Mouse (Mus musculus): ENCODE data around the gene Dab1.

Dab1 gene

DNA sequence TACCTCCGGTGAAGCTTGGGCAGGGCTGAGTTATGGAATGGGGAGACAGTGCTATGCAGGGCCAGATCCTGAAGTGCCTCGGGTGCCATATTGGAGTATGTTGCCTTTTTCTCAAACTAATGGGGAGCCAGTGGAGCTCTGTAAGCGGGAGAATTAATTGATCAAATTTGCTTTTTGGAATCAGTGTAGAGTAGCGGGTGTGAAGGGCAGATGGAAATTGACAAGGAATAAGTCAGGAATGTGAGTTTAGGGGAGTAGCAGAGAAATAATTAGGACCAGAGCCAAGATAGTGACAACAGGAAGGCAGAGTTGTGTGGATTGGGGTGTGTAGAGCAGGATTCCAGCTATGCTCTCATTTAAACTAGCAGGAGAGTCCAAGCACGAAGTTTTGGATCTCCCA is 784.9 kb downstream of the Dab1 start:
- no peak for DNase-seq

- no peak for DNase-seq
These were observed 791.8 kb downstream of the Dab1 start for GRCm38 (mm10) chr4:104410922-104411321.

- peak; percentile 35 for DNase-seq
These were observed 796.3 kb downstream of the Dab1 start for GRCm38 (mm10) chr4:104415482-104415881.

DNA sequence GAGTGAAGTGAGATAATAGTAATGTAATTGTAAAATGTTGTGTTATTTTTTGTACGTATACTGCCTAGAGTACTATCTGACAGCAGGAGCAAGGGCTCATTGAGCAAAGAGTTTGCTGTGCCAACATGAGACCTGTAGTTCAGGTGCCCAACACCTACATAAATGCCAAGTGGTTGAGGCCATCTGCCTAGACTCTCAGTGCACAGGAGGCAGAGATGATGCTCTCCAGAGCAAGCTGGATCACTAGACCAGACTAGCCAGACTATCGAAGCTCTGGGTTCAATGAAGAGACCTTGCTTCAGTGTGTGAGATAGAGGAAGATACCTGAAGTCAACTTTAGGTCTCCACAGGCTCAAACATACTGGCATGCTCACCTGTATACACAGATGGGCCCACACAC is 799.2 kb downstream of the Dab1 start:
- peak; percentile 52 for DNase-seq

- no peak for DNase-seq
These were observed 802.0 kb downstream of the Dab1 start for GRCm38 (mm10) chr4:104420983-104421680.

GRCm38 (mm10) chr4:104429127-104429526 is 810.0 kb downstream of the Dab1 start:
- no peak for DNase-seq

DNA sequence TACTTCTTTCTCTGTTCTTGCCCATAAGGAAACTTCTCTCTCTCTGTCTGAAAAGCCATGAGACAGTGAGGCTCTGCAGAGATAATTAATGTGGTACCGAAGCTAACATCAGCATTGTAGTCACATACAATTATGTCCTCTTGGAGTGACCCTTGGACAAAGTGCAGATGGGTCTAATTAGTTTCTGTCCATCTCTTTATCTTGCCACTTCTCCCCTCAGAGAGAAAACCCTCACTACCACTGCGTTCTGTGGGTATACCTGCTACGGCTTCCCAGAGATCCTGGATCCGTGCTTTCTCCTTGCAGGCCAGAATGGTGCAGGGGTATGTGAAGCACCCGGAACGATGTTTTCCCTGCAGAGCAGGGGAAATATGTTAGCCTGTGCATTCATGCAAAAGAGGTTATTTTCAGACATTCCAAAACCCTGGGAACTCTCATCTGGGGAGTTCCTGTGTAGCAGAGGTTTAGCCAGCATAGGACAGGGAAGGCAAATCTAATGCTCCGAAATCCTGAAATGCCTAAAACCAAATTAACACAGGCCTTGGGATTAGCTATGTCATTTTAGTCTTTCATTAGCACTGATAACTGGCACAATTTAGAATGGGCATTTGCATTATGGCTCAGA is 812.2 kb downstream of the Dab1 start:
- no peak for DNase-seq

DNA sequence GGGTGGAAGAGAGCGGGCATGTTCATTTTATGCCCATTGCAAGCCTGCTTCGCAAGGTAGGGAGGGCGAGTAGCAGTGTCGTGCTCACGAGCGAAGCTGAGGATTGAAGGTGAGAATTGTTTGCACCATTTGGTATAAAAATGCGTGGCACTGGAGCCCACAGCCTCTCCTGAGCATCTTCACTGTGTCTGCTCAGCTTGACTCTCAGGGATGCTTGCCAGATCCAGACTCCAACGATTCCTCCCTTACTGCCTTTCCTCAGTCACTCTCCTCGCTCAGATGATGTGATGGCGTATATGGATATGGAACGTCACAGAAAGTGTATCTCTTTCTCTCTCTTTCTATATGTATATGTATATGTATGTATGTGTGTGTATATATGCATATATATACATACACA is 813.0 kb downstream of the Dab1 start:
- no peak for DNase-seq

DNA sequence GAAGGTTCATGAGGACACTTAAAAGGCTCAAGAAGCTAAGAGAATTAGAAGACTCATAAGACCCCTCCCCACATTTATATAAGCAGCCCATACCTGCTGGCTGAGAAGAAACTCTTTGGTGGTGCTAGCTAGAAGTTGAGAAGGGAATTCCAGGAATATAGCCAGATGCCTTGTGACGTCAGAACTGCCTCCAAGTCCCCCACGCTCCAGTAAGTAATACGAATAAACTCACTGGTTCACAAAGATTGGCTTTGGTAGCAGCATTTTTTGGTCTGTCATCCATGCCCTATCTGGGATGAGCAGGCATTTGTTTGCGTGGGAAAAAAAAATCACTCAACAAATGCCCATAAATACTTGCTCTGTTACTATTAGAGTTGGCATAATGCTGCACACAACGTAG is 816.6 kb downstream of the Dab1 start:
- no peak for DNase-seq

- DNase-seq, result no peak
These were observed 817.3 kb downstream of the Dab1 start for GRCm38 (mm10) chr4:104436411-104436810.

- no peak for DNase-seq
These were observed 819.6 kb downstream of the Dab1 start for GRCm38 (mm10) chr4:104438730-104439129.

DNA sequence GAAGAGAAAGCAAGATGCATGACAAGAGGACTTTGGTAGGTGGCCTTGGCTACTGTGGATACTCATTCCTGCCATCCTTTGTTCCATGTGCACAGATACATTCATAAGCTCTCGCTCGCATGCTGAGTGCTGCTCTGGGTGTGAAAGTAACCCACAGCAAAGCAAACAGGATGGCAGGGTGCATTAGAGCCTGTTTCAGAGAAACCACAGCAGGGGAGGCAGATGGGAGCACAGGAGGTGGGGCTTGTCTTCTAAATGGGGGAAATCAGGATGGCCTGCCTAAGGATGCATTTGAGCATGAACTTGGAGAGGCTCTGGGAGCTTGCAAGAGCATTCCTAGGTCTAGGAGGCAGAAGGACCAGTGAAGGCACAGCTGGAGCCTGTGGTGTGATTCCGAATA is 820.5 kb downstream of the Dab1 start:
- no peak for DNase-seq

DNA sequence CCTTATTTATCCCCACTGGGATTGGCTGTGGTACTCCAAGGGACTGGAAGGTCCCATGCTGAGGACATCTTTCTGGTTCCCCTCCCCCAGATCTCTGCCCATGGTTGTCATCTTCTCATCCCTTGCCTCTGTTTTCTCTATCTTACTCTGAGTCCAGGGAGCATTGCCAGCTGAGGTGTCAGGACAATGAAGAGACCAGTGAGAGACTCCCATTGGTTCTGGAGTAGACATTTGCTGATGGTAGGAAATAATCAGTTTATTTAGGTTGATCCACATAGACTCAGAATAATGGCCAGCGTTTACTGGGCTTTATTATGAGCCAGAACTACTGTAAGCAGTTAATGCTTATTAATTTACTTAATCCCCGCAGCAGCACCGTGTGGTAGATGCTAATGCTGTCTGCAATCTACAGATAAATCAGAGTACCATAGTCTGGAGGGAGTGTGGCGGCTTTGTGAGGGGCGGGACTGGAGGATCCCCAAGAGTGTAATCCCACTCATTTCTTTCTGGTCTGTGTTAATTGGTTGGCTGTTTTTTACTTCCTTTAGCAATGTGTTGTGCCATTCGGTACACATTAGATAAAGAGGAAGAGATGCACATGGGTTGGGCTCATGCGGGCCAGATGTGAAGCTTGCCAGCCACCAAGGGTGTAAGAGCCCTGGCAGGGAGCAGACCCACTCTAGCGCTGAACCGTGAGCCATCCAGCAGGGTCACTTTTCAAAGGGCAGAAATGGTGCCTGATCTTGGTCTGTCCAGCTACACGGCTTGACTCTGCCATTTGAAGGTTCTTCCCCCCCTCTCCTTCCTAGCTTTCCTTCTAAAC is 824.0 kb downstream of the Dab1 start:
- no peak for DNase-seq

GRCm38 (mm10) chr4:104443775-104444174 is 824.6 kb downstream of the Dab1 start:
- DNase-seq, result no peak

GRCm38 (mm10) chr4:104444985-104445384 is 825.8 kb downstream of the Dab1 start:
- DNase-seq, result no peak

- no peak for DNase-seq
These were observed 829.0 kb downstream of the Dab1 start for GRCm38 (mm10) chr4:104448199-104448598.

DNA sequence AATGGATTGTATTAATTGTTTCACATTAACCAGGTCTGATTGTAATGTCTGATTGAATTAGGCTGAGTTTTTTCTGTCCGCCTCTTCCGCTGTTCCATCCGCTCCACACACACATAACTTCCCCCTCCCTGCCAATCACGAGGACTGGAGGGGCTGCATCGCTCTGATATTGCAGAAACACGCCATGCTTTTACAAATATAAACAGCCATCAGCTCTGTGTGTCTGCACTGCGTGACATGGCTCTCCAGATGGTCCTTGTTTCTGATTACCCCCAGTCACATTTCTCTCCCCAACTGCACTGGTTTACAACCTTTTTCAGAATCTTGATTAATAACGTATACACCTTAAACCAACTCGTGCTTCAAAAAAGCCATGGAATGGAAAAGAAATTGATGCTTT is 831.5 kb downstream of the Dab1 start:
- DNase-seq, result no peak

DNA sequence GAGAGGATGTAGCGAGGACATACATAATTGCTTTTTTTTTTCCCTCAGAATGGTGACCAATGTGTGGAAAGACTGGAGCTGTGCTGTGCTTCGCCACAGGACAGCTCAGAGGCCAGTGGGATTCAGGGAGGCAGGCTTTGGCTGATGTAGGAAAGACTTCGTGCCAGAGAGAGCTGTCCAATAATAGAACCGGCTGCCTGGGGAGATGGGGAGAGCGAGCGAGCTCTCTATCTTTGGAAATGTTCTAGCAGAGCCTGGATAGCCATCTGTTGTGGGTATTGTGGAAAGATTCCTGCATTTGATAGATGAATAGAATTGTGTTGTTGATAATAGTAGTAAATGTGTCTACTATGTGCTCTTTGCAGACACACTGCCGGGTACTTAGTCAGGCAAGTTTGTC is 833.4 kb downstream of the Dab1 start:
- DNase-seq, result peak; percentile 86

- no peak for DNase-seq
These were observed 836.0 kb downstream of the Dab1 start for GRCm38 (mm10) chr4:104455151-104455550.

DNA sequence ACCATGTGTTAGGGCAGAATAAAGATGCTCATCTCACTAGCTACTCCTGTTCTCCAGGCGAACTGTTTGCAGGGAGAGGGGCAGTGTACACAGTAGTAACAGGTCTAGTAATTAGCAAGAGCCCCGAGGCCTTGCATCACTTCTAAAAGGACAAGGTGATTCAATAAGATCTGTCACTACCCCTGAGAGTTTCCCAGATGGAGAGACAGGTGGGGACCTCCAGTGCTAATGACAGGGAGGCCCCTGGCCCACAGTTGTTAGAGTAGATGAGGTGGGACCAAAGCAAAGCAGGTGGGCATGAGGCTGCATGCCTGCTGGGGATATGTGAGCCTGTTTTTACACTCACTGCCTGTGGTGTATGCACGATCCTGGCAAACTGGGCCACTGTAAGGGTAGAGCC is 836.6 kb downstream of the Dab1 start:
- DNase-seq, result no peak

- DNase-seq, result no peak
These were observed 837.2 kb downstream of the Dab1 start for GRCm38 (mm10) chr4:104456173-104456873.

- DNase-seq, result peak; percentile 77
These were observed 839.6 kb downstream of the Dab1 start for GRCm38 (mm10) chr4:104458726-104459125.

Data from cerebellum, adult 11 months (tissue).